Mouse (Mus musculus) midbrain, embryonic 12.5 days (tissue): Measurements from ENCODE around the gene Gm21312. TPM values are rescaled to one million over a fixed set of nuclear protein-coding genes. Genes with fewer than 3 reads are reported as not detected.
"Not testable (repeated sequence)": the region's sequence is repeated elsewhere in the genome, so short reads cannot be mapped to it uniquely, and the experiment has no call there.

Experiments
- ATAC-seq: fragments of 200-750 bp; cut with Nextera tagmentation; 2 replicates; pipeline ENCODE4 v1.8.0; 2017; ENCODE audit warnings: low read depth, moderate TSS enrichment, moderate library complexity; ENCODE audit not compliant: low FRiP score
- H3K27ac ChIP-seq: fragments of 300-500 bp; sonication (generic); replicated peaks from 2 replicates; pipeline ENCODE4 v1.5.1; 2016; ENCODE audit warnings: mild to moderate bottlenecking
- H3K27me3 ChIP-seq: fragments of 300-500 bp; sonication (generic); 2 replicates; pipeline ENCODE4 v1.6.1; 2016; ENCODE audit warnings: mild to moderate bottlenecking
- H3K36me3 ChIP-seq: fragments of 300-500 bp; sonication (generic); 2 replicates; pipeline ENCODE4 v1.6.1; 2016
- H3K4me1 ChIP-seq: fragments of 300-500 bp; sonication (generic); 2 replicates; pipeline ENCODE4 v1.6.1; 2016
- H3K4me2 ChIP-seq: fragments of 300-500 bp; sonication (generic); replicated peaks from 2 replicates; pipeline ENCODE4 v1.6.1; 2016; ENCODE audit warnings: mild to moderate bottlenecking, moderate library complexity
- H3K4me3 ChIP-seq: fragments of 300-500 bp; sonication (generic); 2 replicates; pipeline ENCODE4 v1.5.1; 2016; ENCODE audit warnings: mild to moderate bottlenecking
- H3K9ac ChIP-seq: fragments of 300-500 bp; sonication (generic); replicated peaks from 2 replicates; pipeline ENCODE4 v1.6.1; 2016; ENCODE audit warnings: mild to moderate bottlenecking, moderate library complexity
- H3K9me3 ChIP-seq: fragments of 300-500 bp; sonication (generic); 2 replicates; pipeline ENCODE4 v1.6.1; 2016; ENCODE audit warnings: mild to moderate bottlenecking
- WGBS: fragments of 180-500 bp; shearing (Covaris S2); methylation state at CpG from one replicate; pipeline ENCODE4 v1.1.7; 2016; 5-methylcytosine and 5-hydroxymethylcytosine counted together
- polyA plus RNA-seq: library from polyadenylated mRNA; unstranded; fragments of >200 nt; fragmentation: Nextera tagmentation; extraction: Ambion mirVana; gene quantifications from 2 replicates; pipeline ENCODE4 v1.2.1, GENCODE M21; 2016

Gm21312 gene
- polyA plus RNA-seq = not detected in 2 replicates

DNA sequence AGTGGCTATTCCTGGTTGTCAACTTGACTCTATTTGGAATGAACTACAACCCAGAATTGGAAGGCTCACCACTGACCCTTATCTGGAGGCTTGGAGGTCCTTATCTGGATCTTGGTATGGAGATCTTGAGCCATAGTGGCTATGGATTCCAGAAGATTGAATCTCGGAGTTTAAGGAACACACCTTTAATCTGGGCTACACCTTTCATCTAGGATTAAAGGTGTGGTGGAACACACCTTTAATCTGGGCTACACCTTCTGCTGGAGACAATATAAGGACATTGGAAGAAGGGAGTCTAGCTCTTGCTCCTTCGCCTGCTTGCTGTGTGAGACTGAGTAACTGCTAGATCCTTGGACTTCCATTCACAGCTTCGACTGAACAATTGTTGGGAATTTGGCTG, at the start of gene Gm21312:
Gm21312 (plus strand) TSS at position 301 of the 400 bp plus-strand sequence.
- H3K36me3 ChIP-seq, H3K4me1 ChIP-seq, H3K27me3 ChIP-seq, ATAC-seq, H3K4me2 ChIP-seq, H3K4me3 ChIP-seq, H3K9ac ChIP-seq, H3K27ac ChIP-seq, H3K9me3 ChIP-seq: not testable (repeated sequence)
- WGBS = no CpG with 5 or more reads among the region's 3 CpGs

GRCm38 (mm10) chr10:104142687-104143086, 34.1 kb upstream of the Gm21312 start, which contains the start of gene Gm21293:
Gene Gm21293 (plus strand): TSS chr10:104142987.
- not testable (repeated sequence) for ATAC-seq, H3K27ac ChIP-seq, H3K36me3 ChIP-seq, H3K4me2 ChIP-seq, H3K4me3 ChIP-seq, H3K9ac ChIP-seq, H3K4me1 ChIP-seq, H3K27me3 ChIP-seq, H3K9me3 ChIP-seq
- no CpG with 5 or more reads among the region's 3 CpGs for WGBS

DNA sequence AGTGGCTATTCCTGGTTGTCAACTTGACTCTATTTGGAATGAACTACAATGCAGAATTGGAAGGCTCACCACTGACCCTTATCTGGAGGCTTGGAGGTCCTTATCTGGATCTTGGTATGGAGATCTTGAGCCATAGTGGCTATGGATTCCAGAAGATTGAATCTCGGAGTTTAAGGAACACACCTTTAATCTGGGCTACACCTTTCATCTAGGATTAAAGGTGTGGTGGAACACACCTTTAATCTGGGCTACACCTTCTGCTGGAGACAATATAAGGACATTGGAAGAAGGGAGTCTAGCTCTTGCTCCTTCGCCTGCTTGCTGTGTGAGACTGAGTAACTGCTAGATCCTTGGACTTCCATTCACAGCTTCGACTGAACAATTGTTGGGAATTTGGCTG, 25.6 kb upstream of the Gm21312 start, which contains the start of gene Gm6763:
Gm6763 (plus strand) TSS at position 301 of the 400 bp plus-strand sequence.
- H3K4me3 ChIP-seq, H3K4me2 ChIP-seq, H3K27ac ChIP-seq, ATAC-seq, H3K9me3 ChIP-seq, H3K27me3 ChIP-seq, H3K36me3 ChIP-seq, H3K4me1 ChIP-seq, H3K9ac ChIP-seq: not testable (repeated sequence)
- WGBS = no CpG with 5 or more reads among the region's 3 CpGs

DNA sequence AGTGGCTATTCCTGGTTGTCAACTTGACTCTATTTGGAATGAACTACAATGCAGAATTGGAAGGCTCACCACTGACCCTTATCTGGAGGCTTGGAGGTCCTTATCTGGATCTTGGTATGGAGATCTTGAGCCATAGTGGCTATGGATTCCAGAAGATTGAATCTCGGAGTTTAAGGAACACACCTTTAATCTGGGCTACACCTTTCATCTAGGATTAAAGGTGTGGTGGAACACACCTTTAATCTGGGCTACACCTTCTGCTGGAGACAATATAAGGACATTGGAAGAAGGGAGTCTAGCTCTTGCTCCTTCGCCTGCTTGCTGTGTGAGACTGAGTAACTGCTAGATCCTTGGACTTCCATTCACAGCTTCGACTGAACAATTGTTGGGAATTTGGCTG, 17.1 kb upstream of the Gm21312 start, which contains the start of gene Gm8764:
Gm8764 (plus strand) TSS at position 301 of the 400 bp plus-strand sequence.
- H3K9me3 ChIP-seq, H3K36me3 ChIP-seq, H3K4me3 ChIP-seq, H3K9ac ChIP-seq, H3K4me1 ChIP-seq, H3K27me3 ChIP-seq, H3K4me2 ChIP-seq, H3K27ac ChIP-seq, ATAC-seq: not testable (repeated sequence)
- WGBS = no CpG with 5 or more reads among the region's 3 CpGs

DNA sequence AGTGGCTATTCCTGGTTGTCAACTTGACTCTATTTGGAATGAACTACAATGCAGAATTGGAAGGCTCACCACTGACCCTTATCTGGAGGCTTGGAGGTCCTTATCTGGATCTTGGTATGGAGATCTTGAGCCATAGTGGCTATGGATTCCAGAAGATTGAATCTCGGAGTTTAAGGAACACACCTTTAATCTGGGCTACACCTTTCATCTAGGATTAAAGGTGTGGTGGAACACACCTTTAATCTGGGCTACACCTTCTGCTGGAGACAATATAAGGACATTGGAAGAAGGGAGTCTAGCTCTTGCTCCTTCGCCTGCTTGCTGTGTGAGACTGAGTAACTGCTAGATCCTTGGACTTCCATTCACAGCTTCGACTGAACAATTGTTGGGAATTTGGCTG, 8.6 kb upstream of the Gm21312 start, which contains the start of gene Gm21304:
Gm21304 (plus strand) TSS at position 301 of the 400 bp plus-strand sequence.
- not testable (repeated sequence) for H3K27ac ChIP-seq
- no CpG with 5 or more reads among the region's 3 CpGs for WGBS

GRCm38 (mm10) chr10:104185233-104185632, 8.4 kb downstream of the Gm21312 start, which contains the start of gene Gm20765:
Gene Gm20765 (plus strand): TSS chr10:104185533.
- WGBS = no CpG with 5 or more reads among the region's 3 CpGs
- H3K9me3 ChIP-seq, ATAC-seq: not testable (repeated sequence)

More for the DNA sequence above, 8.6 kb upstream of the Gm21312 start, which contains the start of gene Gm21304:
- not testable (repeated sequence) for H3K4me1 ChIP-seq, H3K9ac ChIP-seq, ATAC-seq, H3K4me3 ChIP-seq, H3K4me2 ChIP-seq, H3K9me3 ChIP-seq, H3K36me3 ChIP-seq, H3K27me3 ChIP-seq

DNA sequence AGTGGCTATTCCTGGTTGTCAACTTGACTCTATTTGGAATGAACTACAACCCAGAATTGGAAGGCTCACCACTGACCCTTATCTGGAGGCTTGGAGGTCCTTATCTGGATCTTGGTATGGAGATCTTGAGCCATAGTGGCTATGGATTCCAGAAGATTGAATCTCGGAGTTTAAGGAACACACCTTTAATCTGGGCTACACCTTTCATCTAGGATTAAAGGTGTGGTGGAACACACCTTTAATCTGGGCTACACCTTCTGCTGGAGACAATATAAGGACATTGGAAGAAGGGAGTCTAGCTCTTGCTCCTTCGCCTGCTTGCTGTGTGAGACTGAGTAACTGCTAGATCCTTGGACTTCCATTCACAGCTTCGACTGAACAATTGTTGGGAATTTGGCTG, 16.9 kb downstream of the Gm21312 start, which contains the start of gene Gm4340:
Gm4340 (plus strand) TSS at position 301 of the 400 bp plus-strand sequence.
- H3K9ac ChIP-seq, H3K9me3 ChIP-seq, H3K27me3 ChIP-seq, H3K36me3 ChIP-seq, H3K4me2 ChIP-seq, H3K4me1 ChIP-seq, ATAC-seq, H3K4me3 ChIP-seq, H3K27ac ChIP-seq: not testable (repeated sequence)
- WGBS = no CpG with 5 or more reads among the region's 3 CpGs

More at GRCm38 (mm10) chr10:104185233-104185632, 8.4 kb downstream of the Gm21312 start, which contains the start of gene Gm20765:
- H3K4me1 ChIP-seq, H3K36me3 ChIP-seq, H3K27me3 ChIP-seq, H3K4me2 ChIP-seq, H3K27ac ChIP-seq, H3K4me3 ChIP-seq, H3K9ac ChIP-seq: not testable (repeated sequence)

- 90% methylated on average over 1 of the region's 1 CpGs for WGBS
- H3K27ac ChIP-seq = no peak overlapping the region
- no peak overlapping the region for H3K9ac ChIP-seq
- no peak for ATAC-seq
- no peak overlapping the region for H3K4me3 ChIP-seq
- H3K4me1 ChIP-seq = no peaks in the 10 kb centered on the region
- no peaks in the 10 kb centered on the region for H3K27me3 ChIP-seq
- H3K4me2 ChIP-seq = no peak overlapping the region
- no peaks in the 10 kb centered on the region for H3K9me3 ChIP-seq
- no peaks in the 10 kb centered on the region for H3K36me3 ChIP-seq
Observed at GRCm38 (mm10) chr10:104209655-104210054, 32.8 kb downstream of the Gm21312 start.

- H3K4me3 ChIP-seq = no peak overlapping the region
- no peaks in the 10 kb centered on the region for H3K36me3 ChIP-seq
- H3K27me3 ChIP-seq = no peaks in the 10 kb centered on the region
- no peaks in the 10 kb centered on the region for H3K4me1 ChIP-seq
- H3K27ac ChIP-seq = no peak overlapping the region
- no peak for ATAC-seq
- WGBS = 81% methylated on average over 3 of the region's 3 CpGs
- no peak overlapping the region for H3K4me2 ChIP-seq
- H3K9ac ChIP-seq = no peak overlapping the region
- no peaks in the 10 kb centered on the region for H3K9me3 ChIP-seq
Observed at GRCm38 (mm10) chr10:104210268-104210990, 33.6 kb downstream of the Gm21312 start.

GRCm38 (mm10) chr10:104214527-104214926, 37.7 kb downstream of the Gm21312 start:
- no peaks in the 10 kb centered on the region for H3K9me3 ChIP-seq
- H3K4me2 ChIP-seq = no peak overlapping the region
- no peak overlapping the region for H3K27ac ChIP-seq
- no peaks in the 10 kb centered on the region for H3K4me1 ChIP-seq
- ATAC-seq = no peak; the same call in 1 of the 2 replicates
- no peak overlapping the region for H3K9ac ChIP-seq
- H3K36me3 ChIP-seq = no peaks in the 10 kb centered on the region
- 88% methylated on average over 5 of the region's 5 CpGs for WGBS
- H3K4me3 ChIP-seq = no peak overlapping the region
- H3K27me3 ChIP-seq = no peaks in the 10 kb centered on the region

DNA sequence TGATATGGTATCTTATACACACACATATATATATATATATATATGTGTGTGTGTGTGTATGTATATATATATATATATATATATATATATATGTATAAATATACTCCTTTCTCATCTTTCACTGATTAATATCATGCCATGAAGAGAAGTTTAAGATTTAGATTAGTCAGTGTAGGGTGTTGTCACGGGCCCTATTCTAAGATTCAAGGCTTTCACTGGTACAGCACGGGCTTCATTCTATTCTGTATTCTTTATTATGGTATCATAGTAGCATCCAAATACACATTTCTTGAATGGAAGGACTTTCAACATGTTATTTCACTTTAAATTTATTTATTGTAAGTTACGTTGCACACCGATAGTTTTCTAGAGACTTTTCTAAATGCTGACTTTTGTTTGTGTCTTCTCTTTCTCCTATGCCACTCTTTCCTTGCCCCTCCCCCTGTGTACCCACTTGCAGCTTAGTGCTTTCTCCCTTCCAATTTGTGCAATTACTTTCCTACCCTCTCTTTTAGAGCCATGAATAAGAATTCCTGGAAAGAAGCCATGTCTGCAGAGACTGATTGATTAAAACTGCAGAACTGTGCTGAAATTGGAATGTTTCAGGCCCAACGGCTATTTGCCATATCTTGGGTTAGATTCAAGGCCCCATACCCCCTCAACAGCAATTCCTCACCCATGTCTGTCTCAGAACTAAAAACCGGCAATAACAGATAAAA, 43.6 kb downstream of the Gm21312 start:
- WGBS = 91% methylated on average over 6 of the region's 6 CpGs
- Histone ChIP-seq H3K9me3 (no peaks in the 10 kb centered on the region), H3K4me2 (no peak overlapping the region), H3K36me3 (no peaks in the 10 kb centered on the region), H3K4me1 (no peaks in the 10 kb centered on the region), H3K9ac (no peak overlapping the region), H3K4me3 (no peak overlapping the region), H3K27me3 (no peaks in the 10 kb centered on the region), H3K27ac (no peak overlapping the region)
- ATAC-seq = no peak
